Mouse (Mus musculus) forebrain, embryonic 16.5 days (tissue): ENCODE results near the gene Eefsec. TPM values are rescaled to one million over a fixed set of nuclear protein-coding genes. Genes with fewer than 3 reads are reported as not detected.

Source experiments
- ATAC-seq: fragments of 200-750 bp; cut with Nextera tagmentation; 2 replicates; pipeline ENCODE4 v1.8.0; 2017; ENCODE audit warnings: mild to moderate bottlenecking, moderate library complexity
- H3K27ac ChIP-seq: fragments of 300-500 bp; sonication (generic); 2 replicates; pipeline ENCODE4 v1.5.1; 2014; ENCODE audit warnings: low read length, control low read depth
- H3K27me3 ChIP-seq: fragments of 300-500 bp; sonication (generic); replicated peaks from 2 replicates; pipeline ENCODE4 v1.6.1; 2014; ENCODE audit warnings: low read length; ENCODE audit not compliant: control insufficient read depth, insufficient read depth
- H3K36me3 ChIP-seq: fragments of 300-500 bp; sonication (generic); 2 replicates; pipeline ENCODE4 v1.6.1; 2014; ENCODE audit not compliant: control insufficient read depth, insufficient read depth
- H3K4me1 ChIP-seq: fragments of 300-500 bp; sonication (generic); replicated peaks from 2 replicates; pipeline ENCODE4 v1.6.1; 2014; ENCODE audit warnings: low read length; ENCODE audit not compliant: control insufficient read depth, insufficient read depth
- H3K4me2 ChIP-seq: fragments of 300-500 bp; sonication (generic); 2 replicates; pipeline ENCODE4 v1.6.1; 2014; ENCODE audit warnings: mild to moderate bottlenecking, low read length, control low read depth
- H3K4me3 ChIP-seq: fragments of 300-500 bp; sonication (generic); replicated peaks from 2 replicates; pipeline ENCODE4 v1.5.1; 2014; ENCODE audit warnings: mild to moderate bottlenecking, low read length, control low read depth
- H3K9ac ChIP-seq: fragments of 300-500 bp; sonication (generic); replicated peaks from 2 replicates; pipeline ENCODE4 v1.6.1; 2014; ENCODE audit warnings: low read depth, low read length, control low read depth
- H3K9me3 ChIP-seq: fragments of 300-500 bp; sonication (generic); 2 replicates; pipeline ENCODE4 v1.6.1; 2016; ENCODE audit warnings: low read length; ENCODE audit not compliant: control insufficient read depth
- WGBS: fragments of 180-500 bp; shearing (Covaris S2); extraction: QIAGEN DNeasy Blood & Tissue Kit; methylation state at CpG from one replicate; pipeline ENCODE4 v1.1.7; 2014; 5-methylcytosine and 5-hydroxymethylcytosine counted together
- polyA plus RNA-seq: library from polyadenylated mRNA; unstranded; fragments of >200 nt; fragmentation: Nextera tagmentation; extraction: Ambion mirVana; gene quantifications from 2 replicates; pipeline ENCODE4 v1.2.1, GENCODE M21; 2015

The Eefsec gene
- polyA plus RNA-seq, 1 experiment from 2014 or later, result 29.4 TPM

DNA sequence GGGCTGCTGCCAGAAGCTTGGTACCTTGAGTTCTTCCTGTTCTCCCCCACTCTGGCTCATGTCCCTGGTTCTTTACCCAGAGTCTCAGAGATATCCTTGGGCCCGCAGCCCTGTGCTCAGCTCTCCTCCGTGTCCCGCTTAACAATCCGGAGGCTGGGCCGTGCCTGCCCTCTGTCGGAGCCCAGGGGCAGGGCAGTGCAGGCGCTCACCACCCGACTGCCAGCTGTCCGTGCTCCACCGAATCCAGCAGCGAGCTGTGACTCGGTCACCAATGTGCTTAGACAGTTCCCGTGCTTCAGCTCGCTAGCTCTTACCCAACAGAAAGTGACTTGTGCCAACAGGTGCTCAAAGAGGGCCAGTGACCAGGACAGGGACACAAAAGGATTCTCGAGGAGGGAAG lies 203.7 kb downstream of the Eefsec start:
- 3% methylated on average over 15 of the region's 15 CpGs for WGBS
- Histone ChIP-seq H3K4me3 (no peak overlapping the region), H3K27me3 (no peaks in the 10 kb centered on the region), H3K4me2 (no peak overlapping the region), H3K9ac (no peak overlapping the region), H3K27ac (no peak overlapping the region), H3K9me3 (no peaks in the 10 kb centered on the region), H3K4me1 (no peaks in the 10 kb centered on the region), H3K36me3 (no peaks in the 10 kb centered on the region)
- peak; percentile 80 for ATAC-seq

- H3K36me3 ChIP-seq, result no peaks in the 10 kb centered on the region
- no peak overlapping the region for H3K9ac ChIP-seq
- peaks cover 5% of the 10 kb centered on the region; the same call in 1 of the 2 replicates for H3K27me3 ChIP-seq
- H3K9me3 ChIP-seq, result no peaks in the 10 kb centered on the region
- WGBS, result 15% methylated on average over 7 of the region's 7 CpGs
- H3K4me2 ChIP-seq, result no peak overlapping the region
- H3K27ac ChIP-seq, result no peak overlapping the region
- H3K4me1 ChIP-seq, result peaks cover 11% of the 10 kb centered on the region
- no peak for ATAC-seq
- no peak overlapping the region for H3K4me3 ChIP-seq
Observed at GRCm38 (mm10) chr6:88236513-88236912, 209.8 kb downstream of the Eefsec start.

GRCm38 (mm10) chr6:88235983-88236382 lies 210.4 kb downstream of the Eefsec start:
- Histone ChIP-seq H3K9me3 (no peaks in the 10 kb centered on the region), H3K27me3 (peaks cover 5% of the 10 kb centered on the region; the same call in 1 of the 2 replicates), H3K4me3 (peak overlapping the region; percentile 3; the same call in 1 of the 2 replicates), H3K27ac (no peak overlapping the region), H3K9ac (0 out of 2 replicates have a peak overlapping the region, but pooled peaks have one; percentile 16), H3K36me3 (no peaks in the 10 kb centered on the region), H3K4me2 (peak overlapping the region; percentile 39), H3K4me1 (peaks cover 11% of the 10 kb centered on the region)
- peak; percentile 86; the same call in 1 of the 2 replicates for ATAC-seq
- under 1% methylated on average over 17 of the region's 17 CpGs for WGBS

DNA sequence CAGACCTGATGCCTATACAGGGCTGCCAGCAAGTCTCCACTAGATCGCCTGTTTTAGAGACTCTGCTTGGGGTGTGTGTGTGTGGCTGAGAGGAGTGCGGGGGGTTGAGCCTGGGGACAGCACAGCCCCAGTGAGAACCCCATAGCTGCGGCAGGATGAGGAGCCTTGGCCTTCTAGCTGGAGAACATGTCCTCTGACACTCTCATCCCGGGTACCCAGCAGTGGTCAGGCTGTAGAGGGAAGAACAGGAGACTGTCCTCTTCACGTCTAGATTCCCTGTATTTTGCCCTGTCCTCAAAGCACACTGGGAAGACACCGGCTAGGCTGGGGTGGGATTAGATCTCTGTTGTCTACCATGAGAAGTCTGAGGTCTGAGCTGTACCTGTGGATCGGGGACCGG lies 210.9 kb downstream of the Eefsec start:
- WGBS, result 16% methylated on average over 8 of the region's 8 CpGs
- Histone ChIP-seq H3K27me3 (peaks cover 5% of the 10 kb centered on the region; the same call in 1 of the 2 replicates), H3K27ac (no peak overlapping the region), H3K4me3 (no peak overlapping the region), H3K9me3 (no peaks in the 10 kb centered on the region), H3K9ac (no peak overlapping the region), H3K4me2 (no peak overlapping the region), H3K36me3 (no peaks in the 10 kb centered on the region), H3K4me1 (peaks cover 11% of the 10 kb centered on the region)
- ATAC-seq, result no peak

DNA sequence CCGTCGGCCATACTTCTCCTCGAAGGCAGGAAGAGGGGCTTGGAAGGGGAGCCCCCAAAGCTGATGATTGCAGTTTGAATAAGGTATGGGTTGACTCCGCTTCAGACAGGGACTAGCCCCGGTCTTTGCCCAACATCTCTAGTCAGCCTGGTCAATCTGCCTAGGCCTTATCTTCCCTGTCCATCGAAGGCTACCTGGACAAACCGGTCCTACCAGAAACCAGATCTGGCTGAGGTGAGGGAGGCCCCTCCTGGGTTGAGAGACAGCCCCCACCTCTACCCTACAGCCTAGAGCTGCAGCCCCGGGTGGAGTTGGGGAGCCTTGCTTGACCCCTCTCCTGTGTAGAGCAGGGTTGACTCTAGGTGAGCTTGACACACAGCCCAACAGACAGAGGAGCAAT lies 212.3 kb downstream of the Eefsec start:
- H3K36me3 ChIP-seq, result no peaks in the 10 kb centered on the region
- no peak for ATAC-seq
- no peak overlapping the region for H3K9ac ChIP-seq
- peaks cover 5% of the 10 kb centered on the region; the same call in 1 of the 2 replicates for H3K27me3 ChIP-seq
- no peak overlapping the region for H3K27ac ChIP-seq
- WGBS, result 79% methylated on average over 8 of the region's 8 CpGs
- H3K4me2 ChIP-seq, result no peak overlapping the region
- H3K9me3 ChIP-seq, result no peaks in the 10 kb centered on the region
- peaks cover 11% of the 10 kb centered on the region for H3K4me1 ChIP-seq
- no peak overlapping the region for H3K4me3 ChIP-seq

DNA sequence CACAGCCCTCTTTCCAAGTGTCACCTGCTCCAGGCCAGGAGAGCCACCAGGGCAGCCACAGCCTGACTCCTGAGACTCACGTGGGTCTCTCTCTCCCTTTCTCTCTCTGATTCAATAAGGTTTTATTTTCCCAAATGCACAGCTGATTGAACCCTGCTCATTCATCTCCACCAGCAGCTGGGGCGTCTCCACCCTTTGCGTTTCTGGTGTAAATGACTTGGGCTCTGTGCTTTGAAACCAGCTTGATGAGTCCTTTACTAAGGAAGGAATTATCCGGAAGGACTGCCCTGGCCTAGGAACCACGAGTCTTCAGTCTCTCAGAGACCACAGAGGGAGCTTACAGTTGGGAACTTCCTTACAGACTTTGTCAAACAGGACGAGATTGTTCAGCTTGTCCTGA lies 214.1 kb downstream of the Eefsec start:
- Histone ChIP-seq H3K27ac (no peak overlapping the region), H3K27me3 (peaks cover 5% of the 10 kb centered on the region; the same call in 1 of the 2 replicates), H3K4me3 (no peak overlapping the region), H3K36me3 (no peaks in the 10 kb centered on the region), H3K4me1 (peaks cover 11% of the 10 kb centered on the region), H3K9ac (no peak overlapping the region), H3K4me2 (no peak overlapping the region), H3K9me3 (no peaks in the 10 kb centered on the region)
- WGBS, result 46% methylated on average over 6 of the region's 6 CpGs
- ATAC-seq, result no peak

- Histone ChIP-seq H3K27ac (no peak overlapping the region), H3K9me3 (no peaks in the 10 kb centered on the region), H3K9ac (no peak overlapping the region), H3K36me3 (no peaks in the 10 kb centered on the region), H3K4me2 (no peak overlapping the region), H3K4me1 (peaks cover 11% of the 10 kb centered on the region), H3K4me3 (no peak overlapping the region), H3K27me3 (peaks cover 5% of the 10 kb centered on the region; the same call in 1 of the 2 replicates)
- no peak for ATAC-seq
- 76% methylated on average over 7 of the region's 7 CpGs for WGBS
Observed at GRCm38 (mm10) chr6:88231821-88232220, 214.5 kb downstream of the Eefsec start.

DNA sequence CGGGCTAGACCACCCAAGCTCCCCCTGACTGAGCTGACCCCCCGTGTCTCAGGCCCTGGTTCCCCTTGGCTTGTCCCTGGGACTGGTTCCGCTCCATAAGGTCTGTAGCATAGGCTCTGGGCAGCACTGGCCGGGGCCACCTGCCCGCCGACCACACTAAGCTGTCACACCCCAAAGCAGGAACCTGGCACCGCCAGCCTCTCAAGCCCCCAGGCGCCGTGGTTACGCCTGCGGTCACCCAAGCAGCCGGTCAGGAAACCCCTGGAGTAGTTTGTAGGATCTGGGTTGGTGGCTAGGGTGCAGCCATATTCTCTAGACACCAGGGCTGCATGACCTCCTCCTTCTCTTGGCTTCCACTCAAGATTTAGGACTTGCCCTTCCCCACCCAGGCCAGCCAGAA lies 217.1 kb downstream of the Eefsec start:
- Histone ChIP-seq H3K27ac (no peak overlapping the region), H3K4me1 (no peaks in the 10 kb centered on the region), H3K9me3 (no peaks in the 10 kb centered on the region), H3K9ac (no peak overlapping the region), H3K27me3 (no peaks in the 10 kb centered on the region), H3K36me3 (no peaks in the 10 kb centered on the region), H3K4me2 (no peak overlapping the region), H3K4me3 (no peak overlapping the region)
- 87% methylated on average over 12 of the region's 12 CpGs for WGBS
- ATAC-seq, result no peak

DNA sequence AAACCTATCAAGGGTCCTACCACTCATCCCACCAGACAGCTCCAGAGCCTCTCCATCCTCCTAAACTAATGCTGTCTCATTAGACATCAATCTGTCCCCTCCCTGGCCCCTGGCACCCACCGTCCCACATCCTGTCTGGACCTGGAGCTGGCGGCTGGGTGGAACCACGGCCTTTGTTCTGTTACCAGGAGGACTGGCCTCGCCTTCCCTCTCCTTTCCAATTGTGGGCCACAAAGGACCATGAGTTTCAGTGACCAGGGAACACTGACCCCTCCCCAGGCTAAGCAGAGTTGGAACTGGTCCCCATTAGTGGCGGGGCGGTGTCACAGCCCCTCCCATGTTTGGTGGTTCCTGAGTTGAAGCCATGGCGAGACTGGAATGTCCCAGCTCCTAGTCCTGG lies 218.8 kb downstream of the Eefsec start:
- H3K36me3 ChIP-seq, result no peaks in the 10 kb centered on the region
- H3K4me2 ChIP-seq, result no peak overlapping the region
- H3K9ac ChIP-seq, result no peak overlapping the region
- ATAC-seq, result no peak
- no peaks in the 10 kb centered on the region for H3K27me3 ChIP-seq
- no peaks in the 10 kb centered on the region for H3K4me1 ChIP-seq
- H3K27ac ChIP-seq, result no peak overlapping the region
- WGBS, result 59% methylated on average over 7 of the region's 7 CpGs
- H3K9me3 ChIP-seq, result no peaks in the 10 kb centered on the region
- no peak overlapping the region for H3K4me3 ChIP-seq

DNA sequence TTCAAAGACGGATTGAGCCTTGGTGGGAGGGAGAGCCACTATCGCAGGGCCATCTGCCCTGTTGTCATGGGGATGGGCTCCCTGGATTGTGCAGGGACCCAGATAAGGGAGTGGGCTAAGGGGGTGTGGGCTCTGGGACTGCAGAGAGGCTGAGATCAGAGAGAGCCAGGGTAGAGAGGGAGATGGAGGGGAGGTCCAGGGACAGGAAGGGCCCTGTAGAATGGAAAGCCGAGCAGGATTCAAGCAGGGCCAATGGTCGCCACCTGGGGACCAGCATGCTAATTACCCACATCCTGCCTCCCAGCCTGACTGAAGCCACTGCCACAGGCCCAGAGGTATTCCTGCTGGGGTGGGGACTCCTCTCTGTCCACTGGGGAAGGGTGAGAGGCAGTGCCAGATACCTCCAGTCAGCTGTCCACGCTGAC lies 219.8 kb downstream of the Eefsec start:
- Histone ChIP-seq H3K9me3 (no peaks in the 10 kb centered on the region), H3K9ac (no peak overlapping the region), H3K4me1 (no peaks in the 10 kb centered on the region), H3K27me3 (no peaks in the 10 kb centered on the region), H3K4me3 (no peak overlapping the region), H3K4me2 (no peak overlapping the region), H3K27ac (no peak overlapping the region), H3K36me3 (no peaks in the 10 kb centered on the region)
- no peak for ATAC-seq
- WGBS, result 20% methylated on average over 5 of the region's 5 CpGs
